Mouse (Mus musculus) heart, embryonic 14.5 days (tissue): Measurements from ENCODE around the gene 0610037L13Rik. TPM values are rescaled to one million over a fixed set of nuclear protein-coding genes. Genes with fewer than 3 reads are reported as not detected.

Experiments
- ATAC-seq: fragments of 200-750 bp; cut with Nextera tagmentation; 2 replicates; pipeline ENCODE4 v1.8.0; 2017; ENCODE audit warnings: low read depth, moderate TSS enrichment; ENCODE audit not compliant: insufficient number of reproducible peaks, insufficient read depth, low FRiP score
- H3K27ac ChIP-seq, 2 experiments: fragments of 200-500 bp in 1 of 2; fragments of 300-500 bp in 1 of 2; sonication (generic) in 1 of 2; replicated peaks in 1 of 2; 2 replicates each; pipeline ENCODE4 v1.5.1; 2012 to 2014; ENCODE audit warnings: low read depth in 2 of 2, low read length in 2 of 2, control low read depth in 1 of 2, mild to moderate bottlenecking in 1 of 2, mixed read lengths in 1 of 2; ENCODE audit not compliant: control insufficient read depth in 1 of 2, insufficient read depth in 1 of 2
- H3K27me3 ChIP-seq: fragments of 300-500 bp; sonication (generic); 2 replicates; pipeline ENCODE4 v1.6.1; 2014; ENCODE audit warnings: mild to moderate bottlenecking, low read length, control low read depth; ENCODE audit not compliant: control insufficient read depth, insufficient read depth
- H3K36me3 ChIP-seq: fragments of 300-500 bp; sonication (generic); 2 replicates; pipeline ENCODE4 v1.6.1; 2014; ENCODE audit warnings: mild to moderate bottlenecking, control low read depth, low read length, mixed read lengths; ENCODE audit not compliant: control insufficient read depth, insufficient read depth
- H3K4me1 ChIP-seq, 2 experiments: fragments of 200-500 bp in 1 of 2; fragments of 300-500 bp in 1 of 2; sonication (generic) in 1 of 2; 2 replicates each; pipeline ENCODE4 v1.6.1; 2012 to 2014; ENCODE audit warnings: low read length in 2 of 2, control low read depth in 1 of 2, mixed read lengths in 1 of 2; ENCODE audit not compliant: control insufficient read depth in 2 of 2, insufficient read depth in 2 of 2
- H3K4me2 ChIP-seq: fragments of 300-500 bp; sonication (generic); 2 replicates; pipeline ENCODE4 v1.6.1; 2014; ENCODE audit warnings: mild to moderate bottlenecking, low read length
- H3K4me3 ChIP-seq, 2 experiments: fragments of 200-500 bp in 1 of 2; fragments of 300-500 bp in 1 of 2; sonication (generic) in 1 of 2; 2 replicates each; pipeline ENCODE4 v1.5.1; 2012 to 2014; ENCODE audit warnings: low read length in 2 of 2, mild to moderate bottlenecking in 2 of 2, control low read depth in 1 of 2, low read depth in 1 of 2, moderate library complexity in 1 of 2; ENCODE audit not compliant: control insufficient read depth in 1 of 2, insufficient read depth in 1 of 2
- H3K9ac ChIP-seq: fragments of 300-500 bp; sonication (generic); 2 replicates; pipeline ENCODE4 v1.6.1; 2014; ENCODE audit warnings: mild to moderate bottlenecking, low read length
- H3K9me3 ChIP-seq: fragments of 300-500 bp; sonication (generic); 2 replicates; pipeline ENCODE4 v1.6.1; 2016; ENCODE audit warnings: low read length, control low read depth; ENCODE audit not compliant: control insufficient read depth
- WGBS: fragments of 180-500 bp; shearing (Covaris S2); extraction: QIAGEN DNeasy Blood & Tissue Kit; methylation state at CpG from one replicate; pipeline ENCODE4 v1.1.7; 2014; 5-methylcytosine and 5-hydroxymethylcytosine counted together
- polyA plus RNA-seq: library from polyadenylated mRNA; unstranded; fragments of >200 nt; fragmentation: Nextera tagmentation; extraction: Ambion mirVana; gene quantifications from 2 replicates; pipeline ENCODE4 v1.2.1, GENCODE M21; 2014

Gene 0610037L13Rik
- polyA plus RNA-seq, 1 experiment from 2014 or later, result 110 TPM

GRCm38 (mm10) chr4:107920336-107920735, 30.7 kb downstream of the 0610037L13Rik start:
- WGBS, result 72% methylated on average over 2 of the region's 2 CpGs
- H3K27ac ChIP-seq, result no peak overlapping the region

GRCm38 (mm10) chr4:107921152-107921695, 31.6 kb downstream of the 0610037L13Rik start:
- Histone ChIP-seq H3K9me3 (no peaks in the 10 kb centered on the region), H3K27ac (no peak overlapping the region), H3K27me3 (no peaks in the 10 kb centered on the region), H3K4me1 (peaks cover 11 to 30% of the 10 kb centered on the region in 2 experiments), H3K4me3 (no peak overlapping the region), H3K4me2 (no peak overlapping the region), H3K36me3 (0 out of 2 replicates have a peak, but pooled peaks cover 5% of the 10 kb centered on the region), H3K9ac (no peak overlapping the region)
- 45% methylated on average over 8 of the region's 8 CpGs for WGBS
- ATAC-seq, result no peak

More at GRCm38 (mm10) chr4:107920336-107920735, 30.7 kb downstream of the 0610037L13Rik start:
- Histone ChIP-seq H3K9me3 (no peaks in the 10 kb centered on the region), H3K36me3 (0 out of 2 replicates have a peak, but pooled peaks cover 5% of the 10 kb centered on the region), H3K4me1 (peaks cover 11 to 30% of the 10 kb centered on the region in 2 experiments), H3K9ac (no peak overlapping the region), H3K27me3 (no peaks in the 10 kb centered on the region), H3K4me2 (no peak overlapping the region), H3K4me3 (no peak overlapping the region)
- ATAC-seq, result no peak

GRCm38 (mm10) chr4:107921952-107922351, 32.3 kb downstream of the 0610037L13Rik start:
- peak overlapping the region; percentile 31 to 39; a peak in 2 of 4 replicates for H3K27ac ChIP-seq
- WGBS, result 55% methylated on average over 4 of the region's 4 CpGs
- peak overlapping the region; percentile 38 for H3K9ac ChIP-seq
- H3K9me3 ChIP-seq, result no peaks in the 10 kb centered on the region
- H3K4me3 ChIP-seq, result peak overlapping the region in 1 of 2 experiments; percentile 4; a peak in 1 of 4 replicates
- peaks cover 11 to 30% of the 10 kb centered on the region in 2 experiments for H3K4me1 ChIP-seq
- no peak for ATAC-seq
- no peaks in the 10 kb centered on the region for H3K27me3 ChIP-seq
- H3K36me3 ChIP-seq, result 0 out of 2 replicates have a peak, but pooled peaks cover 5% of the 10 kb centered on the region
- peak overlapping the region; percentile 70 for H3K4me2 ChIP-seq

- Histone ChIP-seq H3K4me1 (peaks cover 11 to 30% of the 10 kb centered on the region in 2 experiments), H3K27me3 (no peaks in the 10 kb centered on the region), H3K9ac (peak within 1 kb of the TSS; percentile 85), H3K4me2 (peak within 1 kb of the TSS; percentile 70), H3K36me3 (0 out of 2 replicates have a peak, but pooled peaks cover 5% of the 10 kb centered on the region), H3K27ac (peak within 1 kb of the TSS; percentile 9 to 61; a peak in 2 of 4 replicates), H3K4me3 (peak within 1 kb of the TSS; percentile 61 to 72), H3K9me3 (no peaks in the 10 kb centered on the region)
- WGBS, result 1% methylated on average over 38 of the region's 38 CpGs
- peak; percentile 97 for ATAC-seq
Observed at GRCm38 (mm10) chr4:107923145-107923802, 33.7 kb downstream of the 0610037L13Rik start, which contains the start of gene Cpt2. Gene Cpt2 (minus strand): TSS chr4:107923610.

GRCm38 (mm10) chr4:107923803-107924194, 34.2 kb downstream of the 0610037L13Rik start:
- peaks cover 11 to 30% of the 10 kb centered on the region in 2 experiments for H3K4me1 ChIP-seq
- H3K4me3 ChIP-seq, result peak overlapping the region; percentile 61 to 72
- 0 out of 2 replicates have a peak, but pooled peaks cover 5% of the 10 kb centered on the region for H3K36me3 ChIP-seq
- ATAC-seq, result no peak
- no peaks in the 10 kb centered on the region for H3K9me3 ChIP-seq
- H3K9ac ChIP-seq, result no peak overlapping the region
- no peaks in the 10 kb centered on the region for H3K27me3 ChIP-seq
- no peak overlapping the region for H3K27ac ChIP-seq
- peak overlapping the region; percentile 70 for H3K4me2 ChIP-seq
- 41% methylated on average over 7 of the region's 7 CpGs for WGBS

- Histone ChIP-seq H3K9ac (no peak overlapping the region), H3K9me3 (no peaks in the 10 kb centered on the region), H3K36me3 (no peaks in the 10 kb centered on the region), H3K27ac (no peak overlapping the region), H3K4me3 (no peak overlapping the region), H3K27me3 (no peaks in the 10 kb centered on the region), H3K4me2 (no peak overlapping the region), H3K4me1 (no peaks in the 10 kb centered on the region)
- no peak for ATAC-seq
- WGBS, result 70% methylated on average over 2 of the region's 2 CpGs
Observed at GRCm38 (mm10) chr4:107928269-107928668, 38.7 kb downstream of the 0610037L13Rik start.

- Histone ChIP-seq H3K27me3 (no peaks in the 10 kb centered on the region), H3K4me1 (no peaks in the 10 kb centered on the region), H3K4me3 (no peak overlapping the region), H3K36me3 (no peaks in the 10 kb centered on the region), H3K4me2 (no peak overlapping the region), H3K27ac (no peak overlapping the region), H3K9me3 (no peaks in the 10 kb centered on the region), H3K9ac (no peak overlapping the region)
- ATAC-seq, result no peak
- WGBS, result 74% methylated on average over 2 of the region's 2 CpGs
Observed at GRCm38 (mm10) chr4:107928726-107929125, 39.1 kb downstream of the 0610037L13Rik start.
